Mouse (Mus musculus) ES-E14 (cell line): ENCODE results near the gene Krtap5-2. TPM values are rescaled to one million over a fixed set of nuclear protein-coding genes. Genes with fewer than 3 reads are reported as not detected.

Experiments
- DNase-seq: peaks from one replicate; pipeline ENCODE4 v3.0.0-alpha.2; 2013; ENCODE audit warnings: low read depth, low spot score
- H3K27ac ChIP-seq: 2 replicates; pipeline ENCODE4 v1.5.1; 2012; ENCODE audit warnings: low read depth, mild to moderate bottlenecking, low read length, moderate library complexity, mixed read lengths; ENCODE audit not compliant: poor library complexity, insufficient read depth, severe bottlenecking
- H3K36me3 ChIP-seq: 2 replicates; pipeline ENCODE4 v1.6.1; 2012; ENCODE audit warnings: mild to moderate bottlenecking, low read length, moderate library complexity, mixed read lengths; ENCODE audit not compliant: control insufficient read depth, poor library complexity, insufficient read depth, severe bottlenecking
- H3K4me1 ChIP-seq, 2 experiments: fragments of 150-350 bp in 1 of 2; sonication (generic) in 1 of 2; 2 replicates each; pipeline ENCODE4 v1.6.1; 2012; ENCODE audit warnings: low read length in 2 of 2, mild to moderate bottlenecking in 1 of 2, mixed read lengths in 1 of 2; ENCODE audit not compliant: control insufficient read depth in 2 of 2, insufficient read depth in 2 of 2, poor library complexity in 1 of 2
- H3K4me3 ChIP-seq, 2 experiments: fragments of 150-350 bp in 1 of 2; sonication (generic) in 1 of 2; 2 replicates each; pipeline ENCODE4 v1.5.1; 2012; ENCODE audit warnings: low read length in 2 of 2, low read depth in 1 of 2, mild to moderate bottlenecking in 1 of 2, mixed read lengths in 1 of 2; ENCODE audit not compliant: insufficient read depth in 1 of 2, poor library complexity in 1 of 2, severe bottlenecking in 1 of 2
- H3K9ac ChIP-seq: 2 replicates; pipeline ENCODE4 v1.6.1; 2012; ENCODE audit warnings: low read depth, mild to moderate bottlenecking, low read length, mixed read lengths; ENCODE audit not compliant: poor library complexity, insufficient read depth, severe bottlenecking
- H3K9me3 ChIP-seq: fragments of 150-350 bp; sonication (generic); 2 replicates; pipeline ENCODE4 v1.6.1; 2012; ENCODE audit warnings: low read depth, mild to moderate bottlenecking, low read length; ENCODE audit not compliant: control insufficient read depth, insufficient read depth
- CHD2 ChIP-seq: IDR thresholded peaks from 2 replicates; pipeline ENCODE4 v1.6.1; 2014; ENCODE audit warnings: mild to moderate bottlenecking, low read depth, low read length, inconsistent platforms
- HCFC1 ChIP-seq: IDR thresholded peaks from 2 replicates; pipeline ENCODE4 v1.6.1; 2012; ENCODE audit warnings: low read length, inconsistent platforms, borderline replicate concordance; ENCODE audit not compliant: insufficient read depth
- MAFK ChIP-seq: IDR thresholded peaks from 2 replicates; pipeline ENCODE4 v1.6.1; 2014; ENCODE audit warnings: mild to moderate bottlenecking, low read depth, low read length, inconsistent platforms; ENCODE audit not compliant: insufficient read depth
- ZC3H11A ChIP-seq: IDR thresholded peaks from 2 replicates; pipeline ENCODE4 v1.6.1; 2012; ENCODE audit warnings: low read depth, mild to moderate bottlenecking, inconsistent platforms, low read length, borderline replicate concordance
- ZNF384 ChIP-seq: IDR thresholded peaks from 2 replicates; pipeline ENCODE4 v1.6.1; 2012; ENCODE audit warnings: low read depth, low read length, inconsistent platforms
- in situ Hi-C, 2 experiments: fragments of 600-800 bp; cut with MboI; formaldehyde crosslinking; loops; one replicate each; pipeline ENCODE4 v1.15.1; 2025; ENCODE audit warnings: low sequenced_read_pairs in 2 of 2, inconsistent platforms in 1 of 2; ENCODE audit not compliant: unreplicated experiment in 2 of 2
- total RNA-seq: library from RNA; depleted of rRNA; stranded (reverse); fragments of 300-350 nt; gene quantifications from 2 replicates; pipeline ENCODE4 v1.2.3, GENCODE M21; 2012; rRNA removed

Krtap5-2 gene
- total RNA-seq, 1 experiment: not detected

DNA sequence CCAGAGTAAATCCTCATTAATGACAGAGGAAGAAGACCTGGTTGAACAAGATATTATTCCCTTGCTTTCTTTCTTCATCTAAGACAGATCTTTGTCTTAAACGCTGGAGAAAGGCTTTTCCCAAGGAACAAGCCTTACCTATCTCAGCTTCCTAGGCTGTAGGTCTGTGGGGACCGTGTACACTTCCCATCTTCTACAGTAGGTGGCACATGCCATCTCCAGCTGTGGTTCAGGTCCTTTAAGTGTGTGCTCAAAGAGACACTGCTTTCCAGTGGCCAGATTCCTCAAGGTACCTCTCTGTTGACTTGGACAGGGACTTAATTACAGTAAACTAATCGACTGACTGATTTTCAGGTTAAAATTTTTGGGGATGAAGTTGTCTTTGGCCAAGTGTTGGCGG, 47.0 kb downstream of the Krtap5-2 start:
- Histone ChIP-seq H3K27ac (no peak overlapping the region), H3K9me3 (no peaks in the 10 kb centered on the region), H3K4me1 (no peaks in the 10 kb centered on the region), H3K4me3 (no peak overlapping the region), H3K36me3 (no peaks in the 10 kb centered on the region), H3K9ac (no peak overlapping the region)
- in situ Hi-C loops: no loop called here
- TF ChIP-seq MAFK: no peak
- TF ChIP-seq ZNF384: no peak
- no peak for TF ChIP-seq ZC3H11A
- no peak for TF ChIP-seq CHD2
- no peak for TF ChIP-seq HCFC1
- DNase-seq: no peak

Other genes with a start within 250 kb of the Krtap5-2 start
- gene Brsk2, start 226.3 kb downstream of the Krtap5-2 start, total RNA-seq: 2.5 and 2.9 TPM in 2 replicates
- 30.7 and 31.8 TPM in 2 replicates for gene Mob2, start 114.9 kb downstream of the Krtap5-2 start, total RNA-seq
- 0.69 and 1.2 TPM in 2 replicates for gene Dusp8, start 80.2 kb downstream of the Krtap5-2 start, total RNA-seq
- gene Gm45618, start 55.3 kb downstream of the Krtap5-2 start, total RNA-seq: not detected in 2 replicates
- gene Gm39115, start 40.0 kb downstream of the Krtap5-2 start, total RNA-seq: not detected in 2 replicates
- not detected in 2 replicates for gene Gm45337, start 31.4 kb downstream of the Krtap5-2 start, total RNA-seq
- gene Gm29735, start 18.9 kb downstream of the Krtap5-2 start, total RNA-seq: not detected in 2 replicates
- gene Gm4553, start 10.3 kb downstream of the Krtap5-2 start, total RNA-seq: not detected in 2 replicates
- gene Gm10153, start 14.4 kb upstream of the Krtap5-2 start, total RNA-seq: not detected in 2 replicates
- not detected in 2 replicates for gene Krtap5-3, start 25.4 kb upstream of the Krtap5-2 start, total RNA-seq
- gene Gm7579, start 35.9 kb upstream of the Krtap5-2 start, total RNA-seq: not detected in 2 replicates
- not detected in 2 replicates for gene Krtap5-5, start 54.0 kb upstream of the Krtap5-2 start, total RNA-seq
- gene Gm40460, start 65.1 kb upstream of the Krtap5-2 start, total RNA-seq: not detected in 2 replicates
- not detected in 2 replicates for gene Gm2431, start 82.3 kb upstream of the Krtap5-2 start, total RNA-seq
- not detected in 2 replicates for gene Gm4559, start 98.4 kb upstream of the Krtap5-2 start, total RNA-seq
- not detected in 2 replicates for gene Krtap5-1, start 121.1 kb upstream of the Krtap5-2 start, total RNA-seq
- gene Krtap5-4, start 127.5 kb upstream of the Krtap5-2 start, total RNA-seq: not detected in 2 replicates
- gene Ifitm10, start 197.7 kb upstream of the Krtap5-2 start, total RNA-seq: 0.53 and 0.71 TPM in 2 replicates
- 6.6 and 17.8 TPM in 2 replicates for gene Gm49369, start 206.7 kb upstream of the Krtap5-2 start, total RNA-seq
- gene Ctsd, start 212.0 kb upstream of the Krtap5-2 start, total RNA-seq: 535 and 745 TPM in 2 replicates